Mouse (Mus musculus) embryonic facial prominence, embryonic 12.5 days (tissue): ENCODE results near the gene Zbtb40. TPM values are rescaled to one million over a fixed set of nuclear protein-coding genes. Genes with fewer than 3 reads are reported as not detected.

Source experiments
- ATAC-seq: fragments of 200-750 bp; cut with Nextera tagmentation; 2 replicates; pipeline ENCODE4 v1.8.0; 2017; ENCODE audit not compliant: insufficient number of reproducible peaks, insufficient read depth, low FRiP score, low TSS enrichment
- H3K27ac ChIP-seq: fragments of 300-500 bp; sonication (generic); 2 replicates; pipeline ENCODE4 v1.5.1; 2016; ENCODE audit warnings: mild to moderate bottlenecking
- H3K27me3 ChIP-seq: fragments of 300-500 bp; sonication (generic); 2 replicates; pipeline ENCODE4 v1.6.1; 2016; ENCODE audit warnings: mild to moderate bottlenecking, moderate library complexity
- H3K36me3 ChIP-seq: fragments of 300-500 bp; sonication (generic); 2 replicates; pipeline ENCODE4 v1.6.1; 2016; ENCODE audit warnings: mild to moderate bottlenecking
- H3K4me1 ChIP-seq: fragments of 300-500 bp; sonication (generic); 2 replicates; pipeline ENCODE4 v1.6.1; 2016
- H3K4me2 ChIP-seq: fragments of 300-500 bp; sonication (generic); replicated peaks from 2 replicates; pipeline ENCODE4 v1.6.1; 2016; ENCODE audit warnings: mild to moderate bottlenecking, moderate library complexity
- H3K4me3 ChIP-seq: fragments of 300-500 bp; sonication (generic); 2 replicates; pipeline ENCODE4 v1.5.1; 2016; ENCODE audit warnings: mild to moderate bottlenecking
- H3K9ac ChIP-seq: fragments of 300-500 bp; sonication (generic); 2 replicates; pipeline ENCODE4 v1.6.1; 2016; ENCODE audit warnings: mild to moderate bottlenecking, moderate library complexity
- H3K9me3 ChIP-seq: fragments of 300-500 bp; sonication (generic); 2 replicates; pipeline ENCODE4 v1.6.1; 2016; ENCODE audit warnings: mild to moderate bottlenecking, moderate library complexity
- WGBS: fragments of 180-500 bp; shearing (Covaris S2); methylation state at CpG from one replicate; pipeline ENCODE4 v1.1.7; 2016; 5-methylcytosine and 5-hydroxymethylcytosine counted together
- polyA plus RNA-seq: library from polyadenylated mRNA; unstranded; fragments of >200 nt; fragmentation: Nextera tagmentation; extraction: Ambion mirVana; gene quantifications from 2 replicates; pipeline ENCODE4 v1.2.1, GENCODE M21; 2016

Zbtb40 gene
- polyA plus RNA-seq, 1 experiment from 2014 or later = 5.9 TPM

GRCm38 (mm10) chr4:136944558-136945350 lies 103.8 kb downstream of the Zbtb40 start:
- WGBS = 70% methylated on average over 11 of the region's 11 CpGs
- no peak for ATAC-seq
- Histone ChIP-seq H3K4me3 (no peak overlapping the region), H3K27ac (no peak overlapping the region), H3K36me3 (no peaks in the 10 kb centered on the region), H3K9me3 (no peaks in the 10 kb centered on the region), H3K9ac (no peak overlapping the region), H3K27me3 (peaks cover 33% of the 10 kb centered on the region), H3K4me2 (no peak overlapping the region), H3K4me1 (peaks cover 27% of the 10 kb centered on the region)

GRCm38 (mm10) chr4:136943175-136943574 lies 105.4 kb downstream of the Zbtb40 start:
- H3K27me3 ChIP-seq = peaks cover 22% of the 10 kb centered on the region
- 11% methylated on average over 13 of the region's 13 CpGs for WGBS

GRCm38 (mm10) chr4:136942761-136943160 lies 105.8 kb downstream of the Zbtb40 start:
- H3K4me3 ChIP-seq = no peak overlapping the region
- H3K27ac ChIP-seq = no peak overlapping the region
- peaks cover 20% of the 10 kb centered on the region for H3K27me3 ChIP-seq
- 21% methylated on average over 18 of the region's 18 CpGs for WGBS
- H3K4me1 ChIP-seq = peaks cover 21% of the 10 kb centered on the region
- no peak for ATAC-seq
- no peaks in the 10 kb centered on the region for H3K9me3 ChIP-seq
- no peak overlapping the region; the same call in 1 of the 2 replicates for H3K4me2 ChIP-seq
- H3K9ac ChIP-seq = no peak overlapping the region
- no peaks in the 10 kb centered on the region for H3K36me3 ChIP-seq

More at GRCm38 (mm10) chr4:136943175-136943574, 105.4 kb downstream of the Zbtb40 start:
- H3K36me3 ChIP-seq = no peaks in the 10 kb centered on the region
- H3K4me2 ChIP-seq = no peak overlapping the region; the same call in 1 of the 2 replicates
- no peak overlapping the region for H3K4me3 ChIP-seq
- peaks cover 21% of the 10 kb centered on the region for H3K4me1 ChIP-seq
- no peak for ATAC-seq
- no peaks in the 10 kb centered on the region for H3K9me3 ChIP-seq
- no peak overlapping the region for H3K9ac ChIP-seq
- H3K27ac ChIP-seq = no peak overlapping the region

GRCm38 (mm10) chr4:136937935-136938334 lies 110.7 kb downstream of the Zbtb40 start:
- Histone ChIP-seq H3K9ac (no peak overlapping the region), H3K27me3 (peaks cover 16% of the 10 kb centered on the region), H3K36me3 (no peaks in the 10 kb centered on the region), H3K27ac (no peak overlapping the region), H3K4me1 (peaks cover 9% of the 10 kb centered on the region), H3K4me3 (no peak overlapping the region), H3K9me3 (no peaks in the 10 kb centered on the region), H3K4me2 (no peak overlapping the region)
- no peak for ATAC-seq
- 87% methylated on average over 5 of the region's 5 CpGs for WGBS

GRCm38 (mm10) chr4:136937344-136937743 lies 111.3 kb downstream of the Zbtb40 start:
- no peak for ATAC-seq
- no peak overlapping the region for H3K4me3 ChIP-seq
- H3K9me3 ChIP-seq = no peaks in the 10 kb centered on the region
- H3K4me2 ChIP-seq = no peak overlapping the region
- H3K9ac ChIP-seq = no peak overlapping the region
- peaks cover 11% of the 10 kb centered on the region for H3K27me3 ChIP-seq
- 78% methylated on average over 4 of the region's 4 CpGs for WGBS
- H3K27ac ChIP-seq = no peak overlapping the region
- H3K4me1 ChIP-seq = peaks cover 5% of the 10 kb centered on the region; the same call in 1 of the 2 replicates
- no peaks in the 10 kb centered on the region for H3K36me3 ChIP-seq

GRCm38 (mm10) chr4:136934746-136935613 lies 113.6 kb downstream of the Zbtb40 start:
- Histone ChIP-seq H3K27me3 (peaks cover 4% of the 10 kb centered on the region; the same call in 1 of the 2 replicates), H3K4me2 (no peak overlapping the region), H3K36me3 (no peaks in the 10 kb centered on the region), H3K4me1 (peaks cover 5% of the 10 kb centered on the region; the same call in 1 of the 2 replicates), H3K9me3 (no peaks in the 10 kb centered on the region), H3K9ac (no peak overlapping the region), H3K27ac (no peak overlapping the region), H3K4me3 (no peak overlapping the region)
- 42% methylated on average over 18 of the region's 18 CpGs for WGBS
- no peak for ATAC-seq

- H3K4me2 ChIP-seq = no peak overlapping the region
- H3K36me3 ChIP-seq = no peaks in the 10 kb centered on the region
- H3K27ac ChIP-seq = no peak overlapping the region
- H3K4me1 ChIP-seq = peaks cover 5% of the 10 kb centered on the region; the same call in 1 of the 2 replicates
- peaks cover 27% of the 10 kb centered on the region for H3K27me3 ChIP-seq
- H3K9ac ChIP-seq = no peak overlapping the region
- H3K4me3 ChIP-seq = no peak overlapping the region
- ATAC-seq = no peak
- H3K9me3 ChIP-seq = no peaks in the 10 kb centered on the region
- 84% methylated on average over 8 of the region's 8 CpGs for WGBS
Measured at GRCm38 (mm10) chr4:136930474-136930873, 118.1 kb downstream of the Zbtb40 start.

Other genes starting within 250 kb of the Zbtb40 start
- gene Ephb2, start 212.8 kb downstream of the Zbtb40 start, polyA plus RNA-seq = 17.1 and 20.7 TPM in 2 replicates
- gene C1qb, start 162.6 kb downstream of the Zbtb40 start, polyA plus RNA-seq = 28.2 and 29.7 TPM in 2 replicates
- gene C1qc, start 155.7 kb downstream of the Zbtb40 start, polyA plus RNA-seq = 16.6 and 19.2 TPM in 2 replicates
- 16.2 and 17.3 TPM in 2 replicates for gene C1qa, start 150.0 kb downstream of the Zbtb40 start, polyA plus RNA-seq
- gene Epha8, start 92.0 kb downstream of the Zbtb40 start, polyA plus RNA-seq = 1.4 and 1.6 TPM in 2 replicates
- 3.9 and 6.3 TPM in 2 replicates for gene Wnt4, start 228.7 kb upstream of the Zbtb40 start, polyA plus RNA-seq